ENCODE assay signal across 9 mouse cellular contexts in the genomic region with DNA sequence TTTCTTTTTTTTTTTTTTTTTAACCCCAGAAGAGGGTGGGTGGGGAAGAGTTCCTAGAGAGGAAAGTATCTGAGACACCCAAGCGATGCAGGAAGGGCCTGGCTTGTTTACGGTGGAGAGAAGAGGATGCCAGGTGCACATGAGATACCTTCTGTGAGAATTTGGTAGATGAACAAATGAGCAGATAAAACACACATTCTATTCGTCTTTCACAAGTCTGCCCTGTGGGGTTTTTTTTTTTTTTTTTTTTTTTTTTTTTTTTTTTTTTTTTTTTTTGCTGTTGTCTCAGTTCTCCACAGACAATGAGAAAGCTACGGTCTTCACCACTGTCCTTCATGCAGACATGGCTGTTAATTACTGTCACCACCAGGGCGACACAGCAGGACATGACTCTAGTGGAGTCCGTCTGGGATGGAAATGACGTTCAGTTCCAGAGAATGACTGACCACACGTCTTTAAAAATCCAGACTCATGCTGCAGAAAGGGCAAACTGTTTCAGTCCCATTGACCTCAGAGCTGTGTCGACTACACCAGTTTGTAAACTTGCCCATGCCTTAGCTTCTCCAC.
DNase-seq lines count a peak whose midpoint lies in the region; ATAC-seq and TF ChIP-seq lines count a peak whose summit lies in the region.
"Had no signal": no experiment of that assay in that cellular context is flagged by ENCODE, and none has a peak within 500 bp of the region (broad histone marks: within the 10 kb centered on the region; RNA-seq: fewer than 3 reads in every experiment).

No protein-coding gene starts in this region.

- H3K4me1 ChIP-seq in kidney, adult 2 months (ENCODE audit: control insufficient read depth, insufficient read depth, low read length) = peaks cover 3% of the 10 kb centered on the region; the same call in 1 of the 2 replicates
- H3K4me1 ChIP-seq in embryonic facial prominence, embryonic 14.5 days (ENCODE audit: control insufficient read depth, insufficient read depth, low read length) = no peaks in the 10 kb centered on the region; the same call in 1 of the 2 replicates
- H3K4me1 ChIP-seq in intestine, postnatal 0 days (replicated peaks; ENCODE audit: control insufficient read depth, insufficient read depth, low read length) = no peaks in the 10 kb centered on the region

- H3K9ac ChIP-seq in embryonic facial prominence, embryonic 14.5 days (ENCODE audit: low read depth, low read length) = no peak overlapping the region
- no peak overlapping the region for H3K9ac ChIP-seq in intestine, postnatal 0 days (ENCODE audit: low read depth, low read length)
- H3K9ac ChIP-seq: liver, embryonic 14.5 days had no signal

- peak overlapping the region; percentile 54 for H3K4me2 ChIP-seq in embryonic facial prominence, embryonic 14.5 days (ENCODE audit: low read depth, low read length)
- H3K4me2 ChIP-seq in intestine, postnatal 0 days (replicated peaks; ENCODE audit: low read depth) = peak overlapping the region; percentile 62

- no peak overlapping the region for H3K4me3 ChIP-seq in kidney, adult 2 months (ENCODE audit: insufficient read depth, low read depth, low read length)
- peak overlapping the region; percentile 23 for H3K4me3 ChIP-seq in embryonic facial prominence, embryonic 14.5 days (ENCODE audit: low read depth, low read length)
- peak overlapping the region; percentile 23; the same call in 1 of the 2 replicates for H3K4me3 ChIP-seq in intestine, postnatal 0 days (ENCODE audit: low read depth, low read length)

- H3K27ac ChIP-seq in kidney, adult 2 months (ENCODE audit: insufficient read depth, low read depth, low read length) = no peak overlapping the region
- H3K27ac ChIP-seq in embryonic facial prominence, embryonic 14.5 days (replicated peaks; ENCODE audit: low read depth, low read length) = no peak overlapping the region
- no peak overlapping the region for H3K27ac ChIP-seq in intestine, postnatal 0 days (ENCODE audit: low read depth, low read length)
- H3K27ac ChIP-seq: liver, embryonic 14.5 days had no signal

- no peaks in the 10 kb centered on the region for H3K36me3 ChIP-seq in kidney, adult 2 months (ENCODE audit: control insufficient read depth, insufficient read depth, low read length)
- H3K36me3 ChIP-seq in embryonic facial prominence, embryonic 14.5 days (ENCODE audit: control insufficient read depth, insufficient read depth, low read length) = no peaks in the 10 kb centered on the region
- H3K36me3 ChIP-seq in intestine, postnatal 0 days (ENCODE audit: control insufficient read depth, insufficient read depth) = no peaks in the 10 kb centered on the region

- no peak for TF ChIP-seq POLR2A in kidney, adult 2 months (IDR thresholded peaks at IDR 0.05; ENCODE audit: low read depth, low read length)

- 11% methylated on average over 9 of the region's 9 CpGs for WGBS in kidney, adult 2 months
- WGBS in embryonic facial prominence, embryonic 14.5 days = 16% methylated on average over 9 of the region's 9 CpGs
- 35% methylated on average over 9 of the region's 9 CpGs for whole genome bisulfite sequencing in intestine, postnatal 0 days

- ATAC-seq in embryonic facial prominence, embryonic 14.5 days (ENCODE audit: low read depth) = no peak
- ATAC-seq in intestine, postnatal 0 days = no peak
- no peak for ATAC-seq in CD4-positive, CD25-positive, alpha-beta regulatory T cell, adult 4 months

- no peaks in the 10 kb centered on the region for H3K9me3 ChIP-seq in embryonic facial prominence, embryonic 14.5 days (ENCODE audit: control insufficient read depth, low read length)
- no peaks in the 10 kb centered on the region for H3K9me3 ChIP-seq in intestine, postnatal 0 days (ENCODE audit: control insufficient read depth)

- peaks cover 3% of the 10 kb centered on the region; the same call in 1 of the 2 replicates for H3K27me3 ChIP-seq in kidney, adult 2 months (replicated peaks; ENCODE audit: control insufficient read depth, insufficient read depth, low read length)
- peaks cover 16% of the 10 kb centered on the region for H3K27me3 ChIP-seq in embryonic facial prominence, embryonic 14.5 days (replicated peaks; ENCODE audit: control insufficient read depth, insufficient read depth, low read length)
- H3K27me3 ChIP-seq in intestine, postnatal 0 days (replicated peaks; ENCODE audit: control insufficient read depth, insufficient read depth, low read length) = peaks cover 12% of the 10 kb centered on the region; the same call in 1 of the 2 replicates

- TF ChIP-seq CTCF in kidney, adult 2 months (conservative IDR thresholded peaks at IDR 0.05; ENCODE audit: insufficient read depth, insufficient read length, low read depth, low read length) = no peak
- TF ChIP-seq CTCF in intestine, postnatal 0 days (IDR thresholded peaks at IDR 0.05; ENCODE audit: low read depth) = no peak

- peak; percentile 10 for DNase-seq in kidney, postnatal 10 days
- DNase-seq in kidney, adult 2 months = no peak
- DNase-seq in embryonic facial prominence, embryonic 14.5 days (ENCODE audit: low spot score) = peak; percentile 9
- peak; percentile 42 for DNase-seq in retina, embryonic 14.5 days (ENCODE audit: low spot score)
- DNase-seq in gastrocnemius, postnatal 4 days (ENCODE audit: low spot score in 2 of 2) = no peak
- DNase-seq in cerebellum, postnatal 36 days = no peak

Comparison
In these comparisons a context has a peak if more than half of its experiments do, and no peak if none do; other contexts are left out.
1. DNase-seq: peak in kidney, postnatal 10 days (single experiment), embryonic facial prominence, embryonic 14.5 days (single experiment) and retina, embryonic 14.5 days (single experiment); none in kidney, adult 2 months (single experiment), gastrocnemius, postnatal 4 days (0 of 2) and cerebellum, postnatal 36 days (0 of 2).